Mouse (Mus musculus): ENCODE data around the gene Idnk.

Idnk gene

GRCm38 (mm10) chr13:58168119-58168518, 10.7 kb downstream of the Idnk start:
- no peak for TF ChIP-seq GATA4 (IDR thresholded peaks at IDR 0.05; ENCODE audit: insufficient replicate concordance, low read length)

DNA sequence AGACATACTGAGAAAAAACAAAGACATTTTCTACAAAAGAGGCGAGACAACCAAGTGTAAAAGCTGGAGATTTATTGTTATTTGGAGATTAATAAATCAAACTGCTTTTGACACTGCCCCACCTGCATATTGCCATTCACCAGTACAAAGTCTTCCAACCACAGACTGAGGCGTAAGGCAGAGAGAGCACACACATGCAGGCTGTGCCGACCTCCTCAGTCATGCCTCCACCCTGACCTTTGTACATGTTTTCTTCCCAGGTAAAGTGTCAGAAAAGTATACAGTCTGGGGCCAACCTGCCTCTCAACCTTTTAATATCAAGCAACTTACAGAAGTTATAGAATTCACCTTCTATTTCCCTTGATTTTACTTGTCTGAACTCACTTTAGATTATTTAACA, 18.7 kb downstream of the Idnk start:
- no peak for TF ChIP-seq GATA4 (IDR thresholded peaks at IDR 0.05; ENCODE audit: insufficient replicate concordance, low read length)

DNA sequence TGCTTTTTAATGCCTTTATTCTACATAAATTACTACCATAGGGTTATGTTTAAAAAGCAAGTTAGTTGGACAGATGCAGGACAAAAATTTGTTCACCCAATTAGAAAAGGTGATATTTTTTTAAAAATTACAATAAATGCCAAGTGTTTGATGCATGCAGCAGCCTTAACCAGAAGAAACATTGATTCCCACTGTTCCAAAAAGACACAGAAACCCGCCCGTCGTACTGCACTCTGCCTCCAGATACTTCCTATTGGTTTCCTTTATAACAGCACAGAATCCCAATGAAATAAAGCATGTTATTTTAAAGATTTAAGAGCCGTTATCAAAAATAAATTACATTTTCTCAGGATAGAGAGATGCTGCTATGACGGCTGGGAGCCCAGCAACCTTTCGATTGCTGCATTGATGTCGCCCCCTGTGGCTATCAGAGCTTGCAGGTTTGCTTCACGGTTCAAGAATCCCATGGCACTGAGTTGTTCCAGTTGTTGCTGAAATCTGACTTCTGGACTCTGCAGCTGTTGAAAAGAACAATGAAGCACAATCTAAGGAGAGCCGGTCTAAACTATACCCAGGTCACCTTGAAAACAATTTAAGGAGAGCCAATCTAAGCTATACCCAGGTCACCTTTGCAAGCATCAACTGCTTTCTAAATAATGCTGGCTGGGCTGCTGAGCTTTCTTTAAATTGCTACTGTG, 20.2 kb downstream of the Idnk start:
- no peak for TF ChIP-seq GATA4 (IDR thresholded peaks at IDR 0.05; ENCODE audit: insufficient replicate concordance, low read length)

GRCm38 (mm10) chr13:58181607-58182551, 24.4 kb downstream of the Idnk start:
- TF ChIP-seq GATA4 (IDR thresholded peaks at IDR 0.05; ENCODE audit: insufficient replicate concordance, low read length): no peak

DNA sequence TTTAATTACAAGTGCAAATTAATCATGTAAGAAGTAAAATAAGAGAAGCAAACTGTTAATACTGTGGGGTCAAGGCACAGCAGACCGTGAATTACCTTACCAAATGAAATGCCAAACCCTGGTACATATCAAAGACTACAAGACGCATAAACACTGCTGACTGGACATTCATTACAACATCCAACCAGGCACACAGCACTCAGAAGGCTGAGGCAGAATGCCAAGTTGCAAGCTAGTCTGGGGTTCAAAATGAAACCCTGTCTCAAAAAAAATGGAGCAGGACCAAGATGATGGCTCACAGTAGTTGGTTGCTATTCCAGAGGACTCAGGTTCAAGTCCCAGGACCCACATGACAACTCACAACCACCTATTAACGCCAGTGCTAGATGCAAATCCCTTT, 26.7 kb downstream of the Idnk start:
- TF ChIP-seq GATA4 (IDR thresholded peaks at IDR 0.05; ENCODE audit: insufficient replicate concordance, low read length): no peak; the same call in 1 of the 2 replicates

DNA sequence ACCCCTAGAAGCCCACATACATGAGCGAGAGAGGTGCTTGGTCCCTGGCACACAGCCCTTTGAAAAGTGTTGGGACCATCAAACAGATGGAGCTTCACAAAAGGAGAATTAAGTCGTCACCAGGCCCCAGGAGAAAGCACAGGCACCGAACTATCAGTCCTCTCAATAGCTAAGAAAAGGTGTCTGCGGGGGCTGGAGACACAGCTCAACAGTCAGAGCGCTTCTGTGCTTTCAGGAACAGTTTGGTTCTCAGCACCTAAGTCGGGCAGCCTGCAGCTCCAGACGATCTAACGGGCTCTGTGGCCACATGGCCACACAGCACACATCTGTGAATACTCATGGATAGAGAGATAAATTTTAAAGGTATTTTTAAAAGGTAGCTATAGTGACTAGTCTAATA, 28.8 kb downstream of the Idnk start:
- no peak for TF ChIP-seq GATA4 (IDR thresholded peaks at IDR 0.05; ENCODE audit: insufficient replicate concordance, low read length)

DNA sequence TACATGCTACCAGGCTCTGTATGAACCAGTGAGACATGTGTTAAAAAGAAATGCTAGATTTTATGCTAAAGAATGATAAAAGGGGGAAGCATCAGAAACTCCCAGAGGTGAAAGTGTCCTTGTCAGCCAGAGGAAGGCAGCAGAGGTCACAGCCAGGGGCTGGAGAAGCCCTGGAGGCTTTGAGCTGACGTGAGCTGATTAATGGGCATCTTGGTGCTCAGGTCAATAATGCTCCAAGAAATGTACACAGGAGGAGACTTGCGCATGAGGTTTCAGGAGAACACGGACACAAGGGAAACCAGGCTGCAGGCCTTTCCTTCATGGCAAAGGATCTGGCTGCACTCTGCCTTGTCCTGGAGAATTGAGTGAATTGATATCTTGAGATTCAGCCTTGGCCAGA, 30.3 kb downstream of the Idnk start:
- no peak for TF ChIP-seq GATA4 (IDR thresholded peaks at IDR 0.05; ENCODE audit: insufficient replicate concordance, low read length)

DNA sequence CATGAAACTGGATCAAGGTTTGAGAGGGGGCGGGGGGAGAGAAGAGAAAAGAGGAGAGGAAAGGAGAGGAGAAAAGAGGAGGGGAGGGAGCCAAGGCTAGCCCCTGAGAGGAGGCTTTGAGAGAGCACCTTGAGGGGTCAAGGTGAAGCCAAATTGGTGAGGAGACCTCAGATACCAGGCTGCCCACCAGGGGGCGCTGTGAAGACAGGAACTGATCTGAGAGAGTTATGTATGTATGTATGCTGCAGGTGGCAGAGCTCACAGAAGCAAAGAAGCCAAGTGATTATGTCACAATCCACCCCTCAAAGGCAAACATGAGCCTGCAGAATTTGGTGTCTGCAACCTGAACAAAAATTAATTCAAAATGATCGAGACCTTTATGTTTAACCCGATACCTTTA, 31.0 kb downstream of the Idnk start:
- TF ChIP-seq GATA4 (IDR thresholded peaks at IDR 0.05; ENCODE audit: insufficient replicate concordance, low read length): no peak

DNA sequence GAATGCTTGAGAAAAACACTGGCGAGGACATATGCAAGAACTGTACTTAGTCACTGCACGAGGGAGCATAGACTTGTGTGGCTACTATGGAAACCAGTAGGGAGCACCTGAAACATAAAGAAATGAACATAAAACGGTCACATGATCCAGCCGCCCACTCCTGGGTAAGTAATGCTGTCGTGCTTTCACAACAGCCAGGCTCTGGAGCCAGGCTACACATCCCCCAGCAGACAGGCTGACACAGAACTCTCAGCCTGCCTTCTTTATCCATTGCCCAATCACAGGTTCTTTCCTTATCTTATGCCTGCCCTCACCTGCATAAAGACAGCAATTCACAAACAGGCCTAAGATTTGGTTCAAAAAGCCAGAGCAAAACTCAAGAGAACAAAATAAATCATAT, 32.0 kb downstream of the Idnk start:
- TF ChIP-seq GATA4 (IDR thresholded peaks at IDR 0.05; ENCODE audit: insufficient replicate concordance, low read length): no peak

DNA sequence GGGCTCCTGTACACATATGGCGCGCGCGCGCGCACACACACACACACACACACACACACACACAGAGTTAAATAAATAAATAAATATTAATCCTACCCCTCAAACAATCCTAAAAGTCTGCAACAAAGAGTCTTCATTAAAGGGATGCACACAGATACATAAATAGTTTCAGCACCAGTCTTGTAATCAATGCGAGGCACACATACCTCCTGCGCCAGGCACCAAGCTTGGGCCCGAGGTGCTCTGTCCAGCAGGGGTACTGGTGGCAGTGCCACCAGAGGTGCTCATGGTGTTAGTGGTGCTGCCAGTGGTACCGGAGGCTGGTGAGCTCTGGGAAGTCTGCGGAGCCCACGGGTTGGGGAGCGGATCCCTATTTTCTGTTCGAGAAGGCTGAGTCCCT, 34.1 kb downstream of the Idnk start:
- no peak for TF ChIP-seq GATA4 (IDR thresholded peaks at IDR 0.05; ENCODE audit: insufficient replicate concordance, low read length)

GRCm38 (mm10) chr13:58192146-58192545, 34.7 kb downstream of the Idnk start:
- no peak for TF ChIP-seq GATA4 (IDR thresholded peaks at IDR 0.05; ENCODE audit: insufficient replicate concordance, low read length)

DNA sequence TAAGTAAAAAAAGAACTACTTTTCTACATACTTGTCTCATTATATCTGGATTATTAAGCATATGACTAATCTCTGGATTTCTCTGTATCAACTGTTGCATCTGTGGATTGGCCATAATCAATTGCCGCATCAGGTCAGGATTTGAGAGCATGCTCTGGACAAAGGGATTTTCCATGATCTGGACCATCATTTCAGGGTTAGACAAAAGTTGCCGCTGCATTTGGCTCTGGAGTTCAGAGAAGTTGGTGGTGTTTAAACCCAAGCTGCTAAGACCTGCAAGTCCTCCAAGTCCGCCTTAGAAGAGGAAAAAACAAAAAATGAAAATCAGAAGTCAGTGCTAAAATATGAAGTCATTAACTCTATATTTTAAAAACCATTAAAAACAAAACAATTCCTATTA, 35.8 kb downstream of the Idnk start:
- no peak for TF ChIP-seq GATA4 (IDR thresholded peaks at IDR 0.05; ENCODE audit: insufficient replicate concordance, low read length)

- no peak for TF ChIP-seq GATA4 (IDR thresholded peaks at IDR 0.05; ENCODE audit: insufficient replicate concordance, low read length)
Measured at GRCm38 (mm10) chr13:58194908-58195307, 37.5 kb downstream of the Idnk start.

DNA sequence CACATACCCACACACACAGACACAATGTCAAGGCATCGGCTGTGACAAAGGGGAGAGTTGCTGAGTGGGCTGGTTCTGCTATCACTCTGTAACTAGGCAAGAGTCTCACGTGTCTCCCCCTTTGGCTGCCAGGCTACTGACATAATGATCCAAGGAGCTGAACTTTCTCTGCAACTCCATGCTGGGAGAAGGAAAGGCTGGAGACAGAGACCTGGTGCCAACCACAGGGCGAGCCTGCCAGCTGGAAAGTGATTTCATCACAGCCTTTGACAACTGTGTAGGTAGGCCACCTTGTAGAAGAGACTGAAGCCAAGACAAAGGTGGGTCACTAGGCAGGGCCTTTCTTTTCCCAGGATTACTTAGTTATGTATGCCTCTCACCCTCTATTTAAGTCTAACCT, 39.8 kb downstream of the Idnk start:
- no peak for TF ChIP-seq GATA4 (IDR thresholded peaks at IDR 0.05; ENCODE audit: insufficient replicate concordance, low read length)

DNA sequence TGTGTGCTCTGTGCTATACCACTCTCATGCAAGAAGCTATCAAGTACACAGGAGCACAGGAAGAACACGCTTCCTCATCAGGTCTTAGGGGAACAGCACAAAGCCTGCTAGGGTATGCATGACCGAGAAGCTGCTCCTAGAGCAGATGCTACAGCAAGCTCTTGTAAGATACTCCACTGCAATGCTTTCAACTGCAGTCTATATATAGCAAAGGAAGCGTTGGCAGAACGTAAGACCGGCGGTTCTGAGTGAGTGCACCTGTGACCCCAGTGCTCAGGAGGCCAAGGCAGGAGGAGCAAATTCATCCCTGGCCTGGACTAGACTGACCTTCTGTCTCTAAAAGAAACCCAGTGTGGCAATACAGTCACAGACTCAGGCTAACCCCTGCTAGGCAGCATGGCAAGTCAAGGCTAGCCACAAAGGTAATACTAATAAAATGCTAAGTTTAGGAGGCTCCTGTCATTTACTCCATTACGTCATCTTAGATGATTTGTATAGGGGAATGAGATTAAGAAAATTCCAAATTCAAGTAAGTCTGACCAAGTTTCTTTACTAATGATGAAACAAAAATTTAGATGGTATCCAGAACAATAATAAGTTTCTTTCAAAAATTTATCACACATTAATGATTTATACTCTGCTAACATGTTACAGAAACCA, 40.7 kb downstream of the Idnk start:
- TF ChIP-seq GATA4 (IDR thresholded peaks at IDR 0.05; ENCODE audit: insufficient replicate concordance, low read length): no peak

- TF ChIP-seq GATA4 (IDR thresholded peaks at IDR 0.05; ENCODE audit: insufficient replicate concordance, low read length): no peak
Measured at GRCm38 (mm10) chr13:58201343-58201742, 43.9 kb downstream of the Idnk start.

Measured in liver, adult (tissue).